Mouse (Mus musculus): Measurements from ENCODE around the gene Pla2g4d.

DNA sequence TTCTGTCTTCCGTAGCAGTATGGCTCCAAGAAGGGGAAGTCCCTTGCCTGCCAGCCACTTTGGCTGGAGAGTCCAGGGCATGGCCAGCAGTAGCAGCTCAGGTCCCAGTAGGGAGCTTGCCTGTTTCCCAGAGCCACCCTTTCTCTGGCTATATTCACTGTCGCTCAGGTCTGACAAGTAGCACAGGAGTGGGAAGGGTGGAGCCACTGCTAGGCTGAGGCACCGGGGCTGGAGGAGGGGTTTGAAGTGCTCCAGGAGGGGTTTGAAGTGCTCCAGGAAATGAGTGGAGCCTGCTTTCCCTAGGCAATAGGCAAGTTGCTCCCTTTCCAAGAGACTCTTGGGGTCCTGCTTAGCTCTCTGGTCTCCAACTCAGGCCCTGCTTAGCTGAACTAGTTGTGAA is 25.0 kb upstream of the Pla2g4d start, which contains the start of gene Pla2g4f:
- TF ChIP-seq EP300 (IDR thresholded peaks at IDR 0.05; ENCODE audit: low read depth): no peak
- no peak for TF ChIP-seq CTCF (IDR thresholded peaks at IDR 0.05; ENCODE audit: low read depth)

Measured in liver, postnatal 0 days (tissue).